Mouse (Mus musculus) spleen, adult 2 months (tissue): Measurements from ENCODE around the gene Gm37240.

Experiments
- CTCF ChIP-seq: fragments of 200-500 bp; IDR thresholded peaks from 2 replicates; pipeline ENCODE4 v1.5.1; 2011; ENCODE audit warnings: mild to moderate bottlenecking, inconsistent platforms; ENCODE audit not compliant: insufficient read depth, insufficient read length, insufficient replicate concordance; ENCODE audit errors: extremely low read depth
- POLR2A ChIP-seq: fragments of 200-500 bp; IDR thresholded peaks from 2 replicates; pipeline ENCODE4 v1.6.1; 2011; ENCODE audit warnings: low read depth, low read length, inconsistent platforms

GRCm38 (mm10) chr3:84465822-84466500 lies 1421.4 kb downstream of the Gm37240 start:
- TF ChIP-seq CTCF: no peak
- TF ChIP-seq POLR2A: no peak
